Mouse (Mus musculus) thymus, adult 2 months (tissue): Measurements from ENCODE around the gene Zfp300.

ENCODE experiments used
- CTCF ChIP-seq: fragments of 200-500 bp; IDR thresholded peaks from 2 replicates; pipeline ENCODE4 v1.5.1; 2012; ENCODE audit warnings: mild to moderate bottlenecking, control low read depth, low read length, moderate library complexity, borderline replicate concordance; ENCODE audit not compliant: control insufficient read depth, poor library complexity, insufficient read depth; ENCODE audit errors: extremely low read depth
- POLR2A ChIP-seq: fragments of 200-500 bp; IDR thresholded peaks from 2 replicates; pipeline ENCODE4 v1.6.1; 2012; ENCODE audit warnings: mild to moderate bottlenecking, low read length, control low read depth, moderate library complexity; ENCODE audit not compliant: control insufficient read depth, poor library complexity, insufficient read depth; ENCODE audit errors: extremely low read depth

DNA sequence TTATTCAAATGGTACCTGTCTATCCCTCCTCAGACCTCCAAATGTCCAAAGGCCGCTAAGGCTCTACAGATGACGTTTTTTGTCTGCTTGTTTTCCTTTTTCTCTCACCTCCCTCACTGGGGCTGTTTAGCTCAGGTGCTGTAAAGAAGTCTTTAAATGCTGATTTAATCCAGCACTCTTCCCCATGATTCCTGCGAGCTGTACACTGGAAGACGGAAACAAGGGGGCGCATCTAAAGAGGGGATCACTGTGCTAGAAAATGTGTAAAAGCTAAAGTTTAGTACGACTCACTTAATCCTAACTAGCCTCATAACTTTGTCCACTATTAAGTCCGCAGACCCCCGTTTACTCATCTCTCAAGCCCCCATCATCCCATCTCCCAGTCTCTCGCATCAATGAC, 27.9 kb downstream of the Zfp300 start:
- TF ChIP-seq CTCF (no peak), POLR2A (no peak)
